Mouse (Mus musculus) heart, embryonic 16.5 days (tissue): Measurements from ENCODE around the gene AC109138.7. TPM values are rescaled to one million over a fixed set of nuclear protein-coding genes. Genes with fewer than 3 reads are reported as not detected.

Experiments
- ATAC-seq: fragments of 200-750 bp; cut with Nextera tagmentation; replicated peaks from 2 replicates; pipeline ENCODE4 v1.8.0; 2017; ENCODE audit warnings: moderate number of reproducible peaks; ENCODE audit not compliant: insufficient read depth, low FRiP score; ENCODE audit errors: extremely low read depth
- H3K27ac ChIP-seq: fragments of 300-500 bp; sonication (generic); 2 replicates; pipeline ENCODE4 v1.5.1; 2014; ENCODE audit warnings: mild to moderate bottlenecking, low read length, control low read depth, moderate library complexity
- H3K27me3 ChIP-seq: fragments of 300-500 bp; sonication (generic); 2 replicates; pipeline ENCODE4 v1.6.1; 2014; ENCODE audit warnings: low read length, mixed read lengths; ENCODE audit not compliant: control insufficient read depth, insufficient read depth
- H3K36me3 ChIP-seq: fragments of 300-500 bp; sonication (generic); 2 replicates; pipeline ENCODE4 v1.6.1; 2014; ENCODE audit not compliant: control insufficient read depth, insufficient read depth
- H3K4me1 ChIP-seq: fragments of 300-500 bp; sonication (generic); 2 replicates; pipeline ENCODE4 v1.6.1; 2014; ENCODE audit warnings: low read length, mixed read lengths; ENCODE audit not compliant: control insufficient read depth, insufficient read depth
- H3K4me2 ChIP-seq: fragments of 300-500 bp; sonication (generic); 2 replicates; pipeline ENCODE4 v1.6.1; 2014; ENCODE audit warnings: low read depth, mild to moderate bottlenecking, control low read depth, low read length
- H3K4me3 ChIP-seq: fragments of 300-500 bp; sonication (generic); 2 replicates; pipeline ENCODE4 v1.5.1; 2014; ENCODE audit warnings: mild to moderate bottlenecking, control low read depth, low read length
- H3K9ac ChIP-seq: fragments of 300-500 bp; sonication (generic); 2 replicates; pipeline ENCODE4 v1.6.1; 2014; ENCODE audit warnings: low read length, control low read depth
- H3K9me3 ChIP-seq: fragments of 300-500 bp; sonication (generic); replicated peaks from 2 replicates; pipeline ENCODE4 v1.6.1; 2016; ENCODE audit warnings: low read length; ENCODE audit not compliant: control insufficient read depth
- WGBS: fragments of 180-500 bp; shearing (Covaris S2); extraction: QIAGEN DNeasy Blood & Tissue Kit; methylation state at CpG from one replicate; pipeline ENCODE4 v1.1.7; 2014; 5-methylcytosine and 5-hydroxymethylcytosine counted together
- polyA plus RNA-seq: library from polyadenylated mRNA; unstranded; fragments of >200 nt; fragmentation: Nextera tagmentation; extraction: Ambion mirVana; gene quantifications from 2 replicates; pipeline ENCODE4 v1.2.1, GENCODE M21; 2015

The AC109138.7 gene
- polyA plus RNA-seq, 1 experiment from 2014 or later, result not detected

DNA sequence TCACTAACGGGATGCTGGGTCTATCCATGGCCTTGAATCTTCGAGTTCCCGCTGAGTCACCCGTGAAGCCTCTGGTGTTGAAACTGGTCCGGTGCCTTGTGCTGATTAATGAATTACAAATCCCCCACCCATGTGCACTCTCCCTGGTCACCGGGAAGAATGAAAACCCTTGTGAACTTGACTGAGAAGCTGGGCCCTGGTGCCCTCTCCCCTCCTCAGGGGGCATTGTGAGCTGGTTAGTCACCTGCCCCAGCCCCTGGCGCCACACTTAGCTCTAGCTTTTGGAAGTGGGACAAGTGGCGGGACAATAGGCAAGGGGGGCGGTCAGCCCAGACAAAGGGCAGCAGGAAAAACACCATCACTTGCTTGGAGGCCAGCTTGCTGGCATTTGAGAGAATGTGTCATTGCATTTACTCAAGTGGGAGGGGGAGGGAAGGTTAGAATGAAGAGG lies 608 bp upstream of the AC109138.7 start:
- no peaks in the 10 kb centered on the region for H3K36me3 ChIP-seq
- H3K27me3 ChIP-seq, result peaks cover 41% of the 10 kb centered on the region
- no peak overlapping the region for H3K27ac ChIP-seq
- H3K9me3 ChIP-seq, result no peaks in the 10 kb centered on the region
- H3K4me2 ChIP-seq, result peak overlapping the region; percentile 99
- no peak for ATAC-seq
- no peak overlapping the region for H3K9ac ChIP-seq
- WGBS, result 10% methylated on average over 9 of the region's 9 CpGs
- H3K4me3 ChIP-seq, result peak overlapping the region; percentile 73
- peaks cover 19% of the 10 kb centered on the region for H3K4me1 ChIP-seq

DNA sequence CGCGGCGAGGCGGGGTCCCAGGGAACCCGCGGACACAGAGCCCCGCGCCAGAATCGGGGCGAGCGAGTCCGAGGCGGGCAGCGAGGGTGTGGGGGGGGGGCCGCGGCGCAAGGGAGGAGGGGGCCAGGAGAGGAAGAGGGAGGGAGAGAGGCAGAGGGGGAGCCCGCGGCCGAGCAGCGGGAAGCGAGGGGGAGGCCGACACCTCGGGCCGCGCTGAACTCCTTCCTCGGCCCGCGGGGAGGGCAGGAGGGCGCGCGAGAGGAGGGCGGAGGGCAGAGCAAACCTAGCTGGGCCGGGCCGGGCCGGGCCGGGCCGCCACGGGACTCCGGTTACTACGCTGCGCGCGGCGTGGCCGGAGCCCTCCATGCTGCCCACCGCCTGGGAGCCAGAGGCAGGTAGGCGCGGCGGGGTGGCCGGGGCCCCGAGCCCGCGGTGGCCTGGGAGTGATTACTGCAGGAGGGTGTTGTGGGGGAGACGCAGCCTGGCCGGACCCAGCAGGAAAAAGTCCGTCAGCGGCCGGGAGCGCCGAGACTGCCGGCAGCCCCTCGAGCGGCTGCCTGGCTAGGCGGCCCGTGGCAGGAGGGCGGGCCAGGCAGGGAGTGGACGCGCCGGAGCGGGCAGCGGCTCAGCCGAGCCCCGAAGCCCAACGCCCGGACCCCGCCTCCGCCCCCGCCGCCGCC lies 754 bp downstream of the AC109138.7 start:
- Histone ChIP-seq H3K9ac (peak overlapping the region; percentile 84), H3K4me2 (peak overlapping the region; percentile 99), H3K4me1 (peaks cover 19% of the 10 kb centered on the region), H3K27ac (peak overlapping the region; percentile 61), H3K4me3 (peak overlapping the region; percentile 73), H3K27me3 (peaks cover 39% of the 10 kb centered on the region), H3K36me3 (no peaks in the 10 kb centered on the region), H3K9me3 (no peaks in the 10 kb centered on the region)
- ATAC-seq, result peak; percentile 38
- WGBS, result 0% methylated on average over 69 of the region's 81 CpGs

DNA sequence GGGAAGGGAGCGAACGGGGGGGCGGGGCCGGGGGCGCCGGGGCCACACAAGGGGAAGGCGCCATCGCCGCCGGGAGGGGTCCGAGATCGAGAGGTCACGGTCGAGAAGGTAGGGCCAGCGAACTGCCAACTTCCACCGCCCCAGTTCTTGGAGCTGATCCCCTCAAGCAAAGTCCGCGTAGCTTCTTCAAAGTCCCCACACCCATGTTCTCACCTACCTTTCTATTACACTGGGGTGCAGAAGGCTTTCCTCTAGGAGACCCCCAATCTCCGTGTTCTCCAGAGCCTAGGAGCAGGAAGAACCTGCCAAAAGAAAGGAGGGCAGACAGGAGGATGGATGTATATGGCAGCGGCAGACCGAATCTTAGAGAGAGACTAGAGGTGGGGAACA lies 1.3 kb downstream of the AC109138.7 start:
- H3K36me3 ChIP-seq, result no peaks in the 10 kb centered on the region
- peak overlapping the region; percentile 73 for H3K4me3 ChIP-seq
- peak overlapping the region; percentile 84 for H3K9ac ChIP-seq
- peak overlapping the region; percentile 61 for H3K27ac ChIP-seq
- WGBS, result 3% methylated on average over 16 of the region's 21 CpGs
- H3K4me1 ChIP-seq, result peaks cover 25% of the 10 kb centered on the region
- ATAC-seq, result no peak
- H3K9me3 ChIP-seq, result no peaks in the 10 kb centered on the region
- peaks cover 38% of the 10 kb centered on the region for H3K27me3 ChIP-seq
- H3K4me2 ChIP-seq, result peak overlapping the region; percentile 99

- Histone ChIP-seq H3K36me3 (no peaks in the 10 kb centered on the region), H3K9me3 (no peaks in the 10 kb centered on the region), H3K4me1 (peaks cover 32% of the 10 kb centered on the region), H3K4me2 (peak overlapping the region; percentile 48), H3K27ac (0 out of 2 replicates have a peak overlapping the region, but pooled peaks have one; percentile 25), H3K27me3 (peaks cover 34% of the 10 kb centered on the region), H3K9ac (no peak overlapping the region), H3K4me3 (no peak overlapping the region)
- no peak; the same call in 1 of the 2 replicates for ATAC-seq
- WGBS, result 17% methylated on average over 14 of the region's 14 CpGs
These were observed 2.0 kb downstream of the AC109138.7 start for GRCm38 (mm10) chr19:4216041-4216685.

DNA sequence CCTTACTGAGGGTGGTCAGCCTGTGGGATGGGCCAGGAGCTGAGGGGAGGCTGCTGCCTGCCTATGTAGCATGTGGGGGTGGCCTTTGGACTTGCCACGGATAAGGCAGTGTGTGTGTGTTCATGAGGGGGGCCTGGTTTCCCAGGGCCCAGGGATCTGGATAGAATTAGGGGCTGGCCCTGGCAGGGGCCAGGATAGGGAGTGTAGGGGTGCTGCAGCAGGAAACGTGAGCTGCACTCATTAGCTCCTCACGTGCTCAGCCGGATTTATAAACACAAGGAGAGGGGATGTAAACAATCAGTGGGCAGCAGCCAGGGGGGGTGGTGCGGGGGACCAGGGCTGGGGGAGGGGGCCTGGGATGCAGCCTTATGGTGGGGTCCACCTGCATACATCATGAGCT lies 3.0 kb downstream of the AC109138.7 start:
- ATAC-seq, result no peak
- Histone ChIP-seq H3K4me1 (peaks cover 34% of the 10 kb centered on the region), H3K4me3 (no peak overlapping the region), H3K27me3 (peaks cover 29% of the 10 kb centered on the region), H3K9ac (no peak overlapping the region), H3K9me3 (no peaks in the 10 kb centered on the region), H3K36me3 (no peaks in the 10 kb centered on the region), H3K4me2 (no peak overlapping the region), H3K27ac (no peak overlapping the region)
- WGBS, result 23% methylated on average over 5 of the region's 5 CpGs

GRCm38 (mm10) chr19:4217855-4218254 lies 3.7 kb downstream of the AC109138.7 start:
- H3K4me3 ChIP-seq, result no peak overlapping the region
- no peaks in the 10 kb centered on the region for H3K9me3 ChIP-seq
- ATAC-seq, result no peak
- peaks cover 28% of the 10 kb centered on the region for H3K27me3 ChIP-seq
- H3K27ac ChIP-seq, result no peak overlapping the region
- peaks cover 33% of the 10 kb centered on the region for H3K4me1 ChIP-seq
- WGBS, result 49% methylated on average over 3 of the region's 3 CpGs
- no peak overlapping the region for H3K9ac ChIP-seq
- no peak overlapping the region for H3K4me2 ChIP-seq
- no peaks in the 10 kb centered on the region for H3K36me3 ChIP-seq

GRCm38 (mm10) chr19:4218293-4218692 lies 4.1 kb downstream of the AC109138.7 start:
- Histone ChIP-seq H3K4me2 (no peak overlapping the region), H3K4me1 (peaks cover 30% of the 10 kb centered on the region), H3K27me3 (peaks cover 23% of the 10 kb centered on the region)

DNA sequence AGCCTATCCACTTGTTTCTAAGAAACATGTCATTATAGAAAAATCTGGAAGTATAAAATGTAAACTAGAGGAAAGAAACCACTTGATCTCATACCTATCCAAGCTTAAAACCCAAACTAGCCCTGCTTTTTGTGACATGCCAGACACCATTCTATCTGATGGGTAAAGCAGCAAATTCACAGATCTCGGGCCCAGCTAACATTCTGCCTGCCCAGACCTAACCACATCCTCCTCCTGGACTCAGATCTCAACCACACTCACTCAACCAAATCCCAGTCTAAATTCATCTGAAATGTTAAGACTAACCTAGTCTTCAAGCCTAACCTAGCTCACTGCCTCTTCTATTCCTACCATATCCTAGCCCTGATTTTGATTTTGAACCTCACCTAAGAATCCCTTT lies 4.6 kb downstream of the AC109138.7 start:
- Histone ChIP-seq H3K9me3 (no peaks in the 10 kb centered on the region), H3K4me1 (peaks cover 25% of the 10 kb centered on the region), H3K36me3 (no peaks in the 10 kb centered on the region), H3K27me3 (peaks cover 20% of the 10 kb centered on the region), H3K4me3 (no peak overlapping the region), H3K9ac (no peak overlapping the region), H3K4me2 (no peak overlapping the region), H3K27ac (no peak overlapping the region)
- no peak for ATAC-seq
- WGBS, result 76% methylated on average over 1 of the region's 1 CpGs

More at GRCm38 (mm10) chr19:4218293-4218692, 4.1 kb downstream of the AC109138.7 start:
- Histone ChIP-seq H3K9me3 (no peaks in the 10 kb centered on the region), H3K4me3 (no peak overlapping the region), H3K9ac (no peak overlapping the region), H3K27ac (no peak overlapping the region), H3K36me3 (no peaks in the 10 kb centered on the region)
- WGBS, result 77% methylated on average over 11 of the region's 11 CpGs
- no peak for ATAC-seq

DNA sequence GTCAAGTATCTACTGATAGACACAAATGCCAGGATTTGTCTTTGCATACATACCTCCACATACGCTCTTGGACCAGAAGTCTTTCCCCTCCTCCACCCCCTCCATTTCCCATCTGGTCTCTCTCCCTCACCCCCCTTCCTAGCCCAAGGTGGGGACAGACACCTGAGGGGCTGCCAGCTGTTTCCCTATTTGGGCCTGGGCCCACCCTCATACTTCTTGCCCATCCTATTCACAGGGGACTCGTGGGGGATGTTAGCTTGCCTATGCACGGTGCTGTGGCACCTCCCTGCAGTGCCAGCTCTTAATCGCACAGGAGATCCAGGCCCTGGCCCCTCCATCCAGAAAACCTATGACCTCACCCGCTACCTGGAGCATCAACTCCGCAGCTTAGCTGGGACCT lies 5.8 kb downstream of the AC109138.7 start:
- no peak overlapping the region for H3K4me2 ChIP-seq
- WGBS, result 74% methylated on average over 6 of the region's 6 CpGs
- H3K9ac ChIP-seq, result no peak overlapping the region
- H3K9me3 ChIP-seq, result no peaks in the 10 kb centered on the region
- no peaks in the 10 kb centered on the region for H3K36me3 ChIP-seq
- H3K4me1 ChIP-seq, result peaks cover 22% of the 10 kb centered on the region
- ATAC-seq, result no peak
- no peak overlapping the region for H3K4me3 ChIP-seq
- peaks cover 17% of the 10 kb centered on the region for H3K27me3 ChIP-seq
- no peak overlapping the region for H3K27ac ChIP-seq
